Mouse (Mus musculus): ENCODE measurements around the gene Setd5. TPM values are rescaled to one million over a fixed set of nuclear protein-coding genes. Genes with fewer than 3 reads are reported as not detected.

The Setd5 gene
- polyA plus RNA-seq, 1 experiment from 2014 or later = 67.5 TPM

DNA sequence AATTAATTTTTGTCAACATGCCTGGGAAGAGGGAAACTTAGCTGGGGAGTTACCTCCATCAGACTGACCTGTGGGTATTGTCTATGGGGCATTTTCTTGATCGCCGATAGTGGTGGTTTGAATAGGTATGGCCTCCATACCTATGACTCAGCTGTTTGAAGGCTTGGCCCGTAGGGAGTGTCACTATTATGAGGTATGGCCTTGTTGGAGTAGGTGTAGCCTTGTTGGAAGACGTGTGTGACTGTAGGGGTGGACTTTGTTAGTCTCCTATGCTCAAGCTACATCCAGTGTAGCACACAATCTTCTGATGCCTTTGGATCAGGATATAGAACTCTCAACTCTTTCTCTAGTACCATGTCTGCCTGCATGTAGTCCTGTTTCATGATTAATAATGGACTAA, 78.9 kb downstream of the Setd5 start:
- H3K9ac ChIP-seq (replicated peaks; ENCODE audit: low read length) = no peak overlapping the region
- H3K9me3 ChIP-seq (ENCODE audit: low read length) = no peaks in the 10 kb centered on the region
- H3K4me1 ChIP-seq (ENCODE audit: insufficient read depth, low read length) = no peaks in the 10 kb centered on the region
- no peak overlapping the region for H3K27ac ChIP-seq (ENCODE audit: low read length)
- no peak overlapping the region for H3K4me2 ChIP-seq (replicated peaks; ENCODE audit: low read depth, low read length)
- 87% methylated on average over 4 of the region's 4 CpGs for WGBS
- no peak for ATAC-seq (ENCODE audit: low FRiP score, low TSS enrichment)
- H3K27me3 ChIP-seq (ENCODE audit: insufficient read depth, low read length) = no peaks in the 10 kb centered on the region
- peaks cover 49% of the 10 kb centered on the region for H3K36me3 ChIP-seq (ENCODE audit: insufficient read depth, low read length)
- H3K4me3 ChIP-seq (ENCODE audit: low read length) = no peak overlapping the region

DNA sequence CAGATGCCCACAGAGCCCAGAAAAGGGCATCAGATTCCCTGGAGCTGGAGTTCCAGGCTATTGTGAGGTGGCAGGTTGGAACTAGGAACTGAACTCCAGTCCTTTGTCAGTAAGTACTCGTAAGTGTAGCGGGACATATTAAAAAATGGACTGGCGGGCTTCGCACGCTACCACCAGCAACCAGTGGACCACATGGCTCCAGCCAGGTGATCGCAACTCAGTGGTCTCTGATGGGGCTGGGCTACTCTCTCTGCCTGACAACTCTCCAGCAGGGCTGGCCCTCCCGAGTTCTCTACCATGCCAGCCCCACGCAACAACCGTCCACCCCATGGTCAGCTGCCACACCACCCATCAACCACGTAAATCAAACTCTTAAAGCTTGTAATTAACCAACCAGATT, 82.9 kb downstream of the Setd5 start:
- H3K9ac ChIP-seq (replicated peaks; ENCODE audit: low read length) = no peak overlapping the region
- no peak for ATAC-seq (ENCODE audit: low FRiP score, low TSS enrichment)
- no peaks in the 10 kb centered on the region for H3K9me3 ChIP-seq (ENCODE audit: low read length)
- H3K36me3 ChIP-seq (ENCODE audit: insufficient read depth, low read length) = peaks cover 13% of the 10 kb centered on the region
- no peaks in the 10 kb centered on the region for H3K4me1 ChIP-seq (ENCODE audit: insufficient read depth, low read length)
- no peaks in the 10 kb centered on the region for H3K27me3 ChIP-seq (ENCODE audit: insufficient read depth, low read length)
- no peak overlapping the region for H3K4me2 ChIP-seq (replicated peaks; ENCODE audit: low read depth, low read length)
- no peak overlapping the region for H3K4me3 ChIP-seq (ENCODE audit: low read length)
- 91% methylated on average over 10 of the region's 10 CpGs for WGBS
- H3K27ac ChIP-seq (ENCODE audit: low read length) = no peak overlapping the region

DNA sequence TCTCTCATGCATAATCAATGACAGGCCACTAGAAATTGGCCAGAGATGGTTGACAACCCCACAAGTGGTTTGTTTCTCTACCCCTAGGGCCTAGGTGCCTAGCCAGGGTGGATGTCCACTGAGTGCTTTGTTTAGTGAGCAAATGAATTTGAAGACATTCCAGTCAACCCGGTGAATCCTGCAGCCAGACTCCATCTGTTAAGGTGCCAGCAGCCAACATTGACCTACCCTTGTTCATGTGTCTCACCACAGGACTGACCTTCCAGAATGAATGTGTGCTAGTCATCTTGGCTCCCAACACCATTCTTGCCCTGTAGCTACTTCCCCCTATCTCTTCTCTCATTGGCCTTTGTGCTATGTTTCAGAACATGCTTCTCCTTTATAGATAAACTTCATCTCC, 84.8 kb downstream of the Setd5 start:
- Histone ChIP-seq H3K9ac (replicated peaks; ENCODE audit: low read length) (no peak overlapping the region), H3K27ac (ENCODE audit: low read length) (no peak overlapping the region), H3K9me3 (ENCODE audit: low read length) (no peaks in the 10 kb centered on the region), H3K27me3 (ENCODE audit: insufficient read depth, low read length) (no peaks in the 10 kb centered on the region), H3K4me1 (ENCODE audit: insufficient read depth, low read length) (peaks cover 5% of the 10 kb centered on the region; the same call in 1 of the 2 replicates), H3K36me3 (ENCODE audit: insufficient read depth, low read length) (peaks cover 10% of the 10 kb centered on the region), H3K4me3 (ENCODE audit: low read length) (no peak overlapping the region), H3K4me2 (replicated peaks; ENCODE audit: low read depth, low read length) (no peak overlapping the region)
- ATAC-seq (ENCODE audit: low FRiP score, low TSS enrichment) = no peak
- WGBS = 83% methylated on average over 1 of the region's 1 CpGs

DNA sequence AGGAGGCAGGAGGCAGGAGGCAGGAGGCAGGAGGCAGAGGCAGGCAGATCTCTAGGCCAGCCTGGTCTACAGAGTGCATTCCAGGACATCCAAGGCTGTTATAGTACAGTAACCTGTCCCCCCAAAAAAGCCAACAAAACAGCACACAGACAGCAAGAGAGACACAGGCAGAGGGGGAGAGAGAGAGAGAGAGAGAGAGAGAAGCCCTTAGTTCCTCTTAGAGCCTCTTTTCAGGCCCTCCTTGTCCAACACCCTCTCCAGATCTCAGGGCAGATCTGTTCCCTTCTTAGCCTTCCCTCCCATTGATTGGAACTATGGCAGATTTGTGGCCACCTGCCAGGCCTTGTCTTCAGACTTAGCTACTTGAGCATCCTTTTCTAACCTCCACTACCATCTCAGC, 86.3 kb downstream of the Setd5 start:
- Histone ChIP-seq H3K9ac (replicated peaks; ENCODE audit: low read length) (no peak overlapping the region), H3K4me3 (ENCODE audit: low read length) (no peak overlapping the region), H3K4me2 (replicated peaks; ENCODE audit: low read depth, low read length) (no peak overlapping the region), H3K27ac (ENCODE audit: low read length) (no peak overlapping the region), H3K36me3 (ENCODE audit: insufficient read depth, low read length) (peaks cover 10% of the 10 kb centered on the region), H3K9me3 (ENCODE audit: low read length) (no peaks in the 10 kb centered on the region), H3K27me3 (ENCODE audit: insufficient read depth, low read length) (no peaks in the 10 kb centered on the region), H3K4me1 (ENCODE audit: insufficient read depth, low read length) (peaks cover 10% of the 10 kb centered on the region)
- no peak for ATAC-seq (ENCODE audit: low FRiP score, low TSS enrichment)

DNA sequence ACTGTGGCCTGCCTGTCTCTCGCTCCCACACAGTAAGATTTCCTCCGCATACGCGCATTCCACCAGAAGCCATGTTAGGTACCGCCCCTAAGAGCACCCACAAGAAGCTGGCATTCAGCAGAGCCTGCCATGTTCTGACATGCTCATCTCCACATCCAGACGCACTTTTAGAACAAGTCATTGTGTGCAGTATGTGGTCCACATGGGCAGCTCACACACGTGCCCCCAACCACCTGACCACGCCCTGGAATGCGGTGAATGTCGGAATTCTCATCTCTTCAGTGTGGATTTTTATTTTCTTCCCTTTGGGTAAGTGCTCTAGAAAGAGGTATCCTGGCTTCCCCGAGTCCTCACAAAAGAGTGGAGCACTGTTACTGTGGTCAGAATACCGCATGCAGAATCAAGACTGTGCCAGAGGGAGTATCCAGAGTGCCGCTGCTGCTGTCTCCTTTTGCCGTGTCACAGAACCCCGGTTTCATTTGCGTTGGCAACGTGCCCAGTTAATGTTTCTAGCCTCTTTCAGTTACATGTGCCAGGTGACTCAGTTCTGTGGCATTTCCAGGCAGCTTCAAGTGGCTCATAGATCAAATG, 89.6 kb downstream of the Setd5 start:
- H3K9me3 ChIP-seq (ENCODE audit: low read length) = no peaks in the 10 kb centered on the region
- WGBS = 54% methylated on average over 17 of the region's 17 CpGs
- peak; percentile 60 for ATAC-seq (ENCODE audit: low FRiP score, low TSS enrichment)
- no peak overlapping the region for H3K9ac ChIP-seq (replicated peaks; ENCODE audit: low read length)
- H3K36me3 ChIP-seq (ENCODE audit: insufficient read depth, low read length) = no peaks in the 10 kb centered on the region
- no peaks in the 10 kb centered on the region for H3K27me3 ChIP-seq (ENCODE audit: insufficient read depth, low read length)
- peak overlapping the region; percentile 17; the same call in 1 of the 2 replicates for H3K4me2 ChIP-seq (replicated peaks; ENCODE audit: low read depth, low read length)
- no peak overlapping the region for H3K4me3 ChIP-seq (ENCODE audit: low read length)
- H3K27ac ChIP-seq (ENCODE audit: low read length) = no peak overlapping the region
- peaks cover 10% of the 10 kb centered on the region for H3K4me1 ChIP-seq (ENCODE audit: insufficient read depth, low read length)

DNA sequence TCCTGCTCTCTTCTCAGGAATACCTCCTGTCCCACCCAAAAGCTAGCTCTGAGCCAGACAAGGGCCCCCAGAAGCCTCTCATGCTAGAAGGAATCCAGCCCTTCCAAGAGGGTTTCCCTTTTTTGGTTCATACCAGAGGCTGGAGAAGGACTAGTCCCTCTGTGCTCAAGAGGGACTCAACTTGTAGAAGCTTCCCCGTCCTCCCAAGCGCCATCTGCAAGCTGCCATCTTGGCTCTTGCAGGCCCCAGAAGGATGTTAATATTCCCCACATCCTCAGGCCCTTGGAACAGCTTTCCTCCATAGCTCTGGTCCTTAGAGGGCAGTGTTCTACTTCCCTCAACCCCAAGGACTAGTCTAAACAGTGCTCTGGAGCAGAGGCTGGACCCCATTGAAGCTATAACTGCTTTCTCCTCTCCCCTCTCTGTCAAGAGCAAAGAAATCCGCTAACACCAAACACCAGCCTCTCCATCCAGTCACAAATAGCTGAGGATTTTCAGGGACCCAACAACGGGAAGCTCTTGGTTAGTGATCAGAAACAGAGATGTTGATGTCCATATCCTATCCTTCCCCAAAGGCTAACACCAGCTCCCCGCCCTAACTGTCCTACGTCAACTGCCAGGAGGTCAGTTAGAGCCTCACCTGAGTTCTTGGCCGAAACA, 91.3 kb downstream of the Setd5 start:
- no peak overlapping the region for H3K4me3 ChIP-seq (ENCODE audit: low read length)
- ATAC-seq (ENCODE audit: low FRiP score, low TSS enrichment) = no peak
- no peaks in the 10 kb centered on the region for H3K36me3 ChIP-seq (ENCODE audit: insufficient read depth, low read length)
- H3K9me3 ChIP-seq (ENCODE audit: low read length) = no peaks in the 10 kb centered on the region
- no peak overlapping the region for H3K27ac ChIP-seq (ENCODE audit: low read length)
- H3K9ac ChIP-seq (replicated peaks; ENCODE audit: low read length) = no peak overlapping the region
- no peaks in the 10 kb centered on the region for H3K27me3 ChIP-seq (ENCODE audit: insufficient read depth, low read length)
- no peak overlapping the region for H3K4me2 ChIP-seq (replicated peaks; ENCODE audit: low read depth, low read length)
- peaks cover 10% of the 10 kb centered on the region for H3K4me1 ChIP-seq (ENCODE audit: insufficient read depth, low read length)
- WGBS = 93% methylated on average over 7 of the region's 7 CpGs

DNA sequence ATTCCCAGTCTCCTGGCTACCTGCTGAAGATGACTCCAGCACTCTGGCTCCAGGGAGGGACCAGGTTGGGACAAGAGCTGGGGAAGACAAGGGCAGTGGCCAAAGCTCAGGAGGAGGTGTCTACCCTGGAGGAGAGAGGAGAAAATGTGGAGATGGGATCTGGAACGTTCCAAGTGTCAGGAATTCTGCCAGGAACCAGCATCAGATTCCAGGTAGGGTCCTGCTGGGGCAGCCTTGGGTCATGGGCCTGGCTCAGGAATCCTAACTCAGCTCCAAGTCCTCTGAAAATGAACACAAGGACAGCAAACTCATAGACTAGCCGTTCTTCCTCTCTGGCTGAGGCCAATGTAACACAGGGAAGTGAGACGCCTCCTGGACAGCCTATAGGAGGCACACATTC, 92.7 kb downstream of the Setd5 start:
- Histone ChIP-seq H3K4me3 (ENCODE audit: low read length) (no peak overlapping the region), H3K27ac (ENCODE audit: low read length) (no peak overlapping the region), H3K36me3 (ENCODE audit: insufficient read depth, low read length) (no peaks in the 10 kb centered on the region), H3K27me3 (ENCODE audit: insufficient read depth, low read length) (no peaks in the 10 kb centered on the region), H3K9me3 (ENCODE audit: low read length) (no peaks in the 10 kb centered on the region), H3K4me2 (replicated peaks; ENCODE audit: low read depth, low read length) (no peak overlapping the region), H3K4me1 (ENCODE audit: insufficient read depth, low read length) (peaks cover 10% of the 10 kb centered on the region), H3K9ac (replicated peaks; ENCODE audit: low read length) (no peak overlapping the region)
- ATAC-seq (ENCODE audit: low FRiP score, low TSS enrichment) = no peak
- WGBS = 61% methylated on average over 3 of the region's 3 CpGs

DNA sequence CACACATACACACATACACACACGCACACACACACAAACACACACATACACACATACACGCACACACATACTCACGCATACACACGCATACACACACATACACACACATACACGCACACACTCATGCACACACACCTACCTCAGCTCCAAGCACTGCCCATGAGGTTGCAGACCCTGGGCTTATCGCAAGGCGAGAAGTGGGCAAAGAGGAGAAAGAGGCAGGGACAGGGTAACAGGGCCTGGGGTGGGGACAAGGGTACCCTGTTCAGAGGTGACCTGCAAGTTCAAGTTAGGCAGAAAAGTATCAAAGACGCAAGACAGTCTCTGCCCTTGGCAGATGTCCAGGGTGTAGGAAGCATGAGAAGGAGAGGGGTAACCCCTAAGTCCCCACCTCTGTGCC, 93.5 kb downstream of the Setd5 start:
- Histone ChIP-seq H3K9me3 (ENCODE audit: low read length) (no peaks in the 10 kb centered on the region), H3K4me3 (ENCODE audit: low read length) (no peak overlapping the region), H3K9ac (replicated peaks; ENCODE audit: low read length) (no peak overlapping the region), H3K4me2 (replicated peaks; ENCODE audit: low read depth, low read length) (no peak overlapping the region), H3K36me3 (ENCODE audit: insufficient read depth, low read length) (no peaks in the 10 kb centered on the region), H3K27me3 (ENCODE audit: insufficient read depth, low read length) (no peaks in the 10 kb centered on the region), H3K4me1 (ENCODE audit: insufficient read depth, low read length) (peaks cover 10% of the 10 kb centered on the region), H3K27ac (ENCODE audit: low read length) (no peak overlapping the region)
- WGBS = 90% methylated on average over 8 of the region's 8 CpGs
- ATAC-seq (ENCODE audit: low FRiP score, low TSS enrichment) = no peak

DNA sequence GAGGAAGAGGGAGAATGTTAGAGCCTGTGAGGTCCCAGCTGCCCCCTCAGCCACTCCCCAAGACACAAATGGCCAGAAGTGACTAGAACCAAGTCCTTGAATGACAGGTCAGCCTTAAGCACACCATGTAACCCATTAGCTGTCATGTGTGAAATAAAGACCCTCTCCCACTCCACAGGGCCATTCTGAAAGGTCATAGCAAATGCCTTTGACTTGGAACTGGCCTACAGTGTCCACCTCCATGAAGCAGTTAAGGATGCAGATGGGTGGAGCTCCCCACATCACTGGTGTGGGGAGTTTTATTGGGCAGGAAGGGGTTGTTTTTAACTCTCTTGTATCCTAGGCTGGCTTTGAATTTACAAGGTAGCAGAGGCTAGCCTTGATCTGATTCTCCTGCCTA, 94.8 kb downstream of the Setd5 start:
- Histone ChIP-seq H3K27me3 (ENCODE audit: insufficient read depth, low read length) (no peaks in the 10 kb centered on the region), H3K9me3 (ENCODE audit: low read length) (no peaks in the 10 kb centered on the region), H3K9ac (replicated peaks; ENCODE audit: low read length) (no peak overlapping the region), H3K4me2 (replicated peaks; ENCODE audit: low read depth, low read length) (no peak overlapping the region), H3K4me3 (ENCODE audit: low read length) (no peak overlapping the region), H3K27ac (ENCODE audit: low read length) (no peak overlapping the region), H3K4me1 (ENCODE audit: insufficient read depth, low read length) (peaks cover 5% of the 10 kb centered on the region), H3K36me3 (ENCODE audit: insufficient read depth, low read length) (no peaks in the 10 kb centered on the region)
- peak; percentile 35; the same call in 1 of the 2 replicates for ATAC-seq (ENCODE audit: low FRiP score, low TSS enrichment)

DNA sequence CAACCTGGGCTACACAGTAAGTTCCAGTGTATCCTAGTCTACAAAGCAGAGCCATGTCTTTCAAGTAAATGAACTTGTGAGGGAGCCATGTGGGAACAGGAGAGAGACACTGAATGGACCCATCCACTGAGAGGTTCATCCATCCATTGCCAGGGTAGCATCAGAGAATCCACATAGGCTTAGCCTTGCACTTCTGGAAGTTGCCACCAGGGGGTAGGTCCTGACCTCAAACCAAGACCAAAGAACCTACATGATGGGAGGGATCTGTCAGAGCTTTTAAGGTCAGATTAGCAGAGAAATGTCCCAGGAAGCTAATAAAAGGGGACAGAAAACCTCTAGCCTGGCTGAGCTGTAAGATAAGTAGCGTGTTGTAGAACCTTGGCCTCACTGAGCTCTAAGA, 95.4 kb downstream of the Setd5 start:
- 55% methylated on average over 1 of the region's 1 CpGs for WGBS
- Histone ChIP-seq H3K9me3 (ENCODE audit: low read length) (peaks cover 4% of the 10 kb centered on the region; the same call in 1 of the 2 replicates), H3K27ac (ENCODE audit: low read length) (no peak overlapping the region), H3K27me3 (ENCODE audit: insufficient read depth, low read length) (no peaks in the 10 kb centered on the region), H3K36me3 (ENCODE audit: insufficient read depth, low read length) (no peaks in the 10 kb centered on the region), H3K4me1 (ENCODE audit: insufficient read depth, low read length) (peaks cover under 1% of the 10 kb centered on the region; the same call in 1 of the 2 replicates), H3K4me3 (ENCODE audit: low read length) (no peak overlapping the region), H3K4me2 (replicated peaks; ENCODE audit: low read depth, low read length) (no peak overlapping the region), H3K9ac (replicated peaks; ENCODE audit: low read length) (no peak overlapping the region)
- no peak for ATAC-seq (ENCODE audit: low FRiP score, low TSS enrichment)
